Mouse (Mus musculus) fibroblast of lung, adult 2 months (primary cell): Measurements from ENCODE around the gene Olfr1217.
"Not testable (repeated sequence)": the region's sequence is repeated elsewhere in the genome, so short reads cannot be mapped to it uniquely, and the experiment has no call there.

Source experiments
- DNase-seq: peaks from one replicate; pipeline ENCODE4 v3.0.0-alpha.2; 2011; ENCODE audit warnings: low read depth

The Olfr1217 gene

DNA sequence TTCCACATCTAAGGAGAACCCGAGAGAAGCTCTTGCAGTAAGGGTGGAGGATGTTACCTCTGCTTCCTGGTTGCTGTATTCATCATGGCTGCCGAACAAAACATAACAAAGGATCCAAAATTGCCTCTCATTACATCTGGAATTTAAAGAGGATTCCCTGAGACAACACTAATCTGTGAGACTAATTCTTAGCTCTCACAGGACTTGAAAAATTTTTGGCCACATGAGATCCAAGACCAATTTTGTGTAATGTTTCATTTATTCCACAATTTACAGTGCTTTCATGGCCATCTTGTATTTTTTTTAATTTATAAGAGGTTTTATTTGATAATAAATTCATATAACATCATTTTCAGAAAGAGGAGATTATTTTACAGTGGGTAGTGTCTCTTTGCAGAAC lies at the start of gene Olfr1217:
Olfr1217 (minus strand) TSS at position 101 of the 400 bp plus-strand sequence.
- DNase-seq = no peak

DNA sequence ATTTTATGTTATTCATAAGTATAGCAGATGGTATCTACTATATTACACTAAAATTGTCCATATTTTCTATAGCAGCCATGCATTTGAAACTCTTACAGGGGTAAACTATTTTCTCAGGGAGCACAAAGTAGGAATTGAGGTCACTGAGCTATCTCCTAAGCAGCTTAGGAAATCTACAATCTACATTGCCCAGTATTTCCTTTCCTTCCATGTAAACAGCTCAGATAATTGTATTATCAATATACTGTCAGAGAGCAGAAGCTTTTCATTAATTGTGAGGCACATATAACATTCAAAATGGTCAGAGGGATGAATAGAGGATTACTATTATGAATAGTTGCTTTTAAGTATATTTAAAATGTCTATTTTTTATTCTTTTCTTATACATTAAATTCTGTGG lies 49.6 kb upstream of the Olfr1217 start:
- DNase-seq = no peak

DNA sequence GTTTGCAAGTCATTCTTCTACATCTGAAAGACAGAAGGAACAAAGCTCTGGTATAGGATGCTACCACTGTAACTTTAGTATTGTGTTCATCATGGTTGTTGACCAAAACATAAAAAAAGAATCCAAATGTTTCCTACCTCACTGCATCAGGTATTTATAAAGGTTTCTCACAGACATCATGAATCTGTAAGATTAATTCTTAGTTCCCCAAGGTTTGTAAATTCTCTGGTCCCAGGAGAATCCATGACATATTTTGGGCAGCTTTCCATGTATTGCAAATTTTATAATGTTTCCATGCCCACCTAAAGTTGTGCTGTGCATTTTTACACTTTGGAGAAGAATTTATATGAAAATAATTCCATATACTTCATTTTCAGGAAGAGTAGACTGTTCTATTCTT lies 29.2 kb upstream of the Olfr1217 start, which contains the start of gene Olfr1218:
Olfr1218 (minus strand) TSS at position 101 of the 400 bp plus-strand sequence.
- DNase-seq = no peak

DNA sequence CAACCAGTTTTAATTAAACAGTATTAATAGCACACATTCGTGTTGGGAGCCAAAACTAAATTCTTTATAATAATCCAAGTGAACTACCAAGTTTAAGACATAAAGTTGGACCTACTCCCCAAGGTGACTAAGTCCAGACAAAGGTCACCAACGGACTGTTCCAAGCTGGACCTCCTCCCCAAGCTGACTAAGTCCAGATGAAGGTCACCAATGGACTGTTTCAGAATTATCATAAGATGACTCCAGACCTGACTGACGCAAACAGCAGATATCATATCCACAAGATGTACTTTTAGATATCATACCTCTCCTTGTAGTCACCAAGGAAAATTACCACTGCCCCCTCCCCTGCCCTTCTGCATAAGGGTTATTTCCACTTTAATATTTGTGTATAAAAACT lies 10.4 kb downstream of the Olfr1217 start:
- DNase-seq = not testable (repeated sequence)

DNA sequence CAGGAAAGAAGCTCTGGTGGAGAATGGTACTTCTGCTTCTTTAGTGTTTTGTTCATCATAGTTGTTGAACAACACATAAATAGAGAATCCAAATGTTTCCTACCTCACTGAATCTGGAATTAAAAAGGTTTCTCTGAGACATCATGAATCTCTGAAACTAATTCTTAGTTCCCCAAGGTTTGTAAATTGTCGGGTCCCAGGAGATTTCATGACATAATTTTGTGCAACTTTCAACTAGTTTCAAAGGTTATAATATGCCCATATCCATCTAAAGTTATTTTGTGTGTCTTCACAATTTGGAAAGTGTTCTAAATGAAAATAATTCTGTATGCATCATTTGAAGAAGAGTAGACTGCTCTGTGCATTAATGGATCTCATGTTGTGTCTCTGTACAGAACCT lies 13.6 kb downstream of the Olfr1217 start, which contains the start of gene Olfr1216:
Olfr1216 (minus strand) TSS at position 101 of the 400 bp plus-strand sequence.
- DNase-seq = no peak

DNA sequence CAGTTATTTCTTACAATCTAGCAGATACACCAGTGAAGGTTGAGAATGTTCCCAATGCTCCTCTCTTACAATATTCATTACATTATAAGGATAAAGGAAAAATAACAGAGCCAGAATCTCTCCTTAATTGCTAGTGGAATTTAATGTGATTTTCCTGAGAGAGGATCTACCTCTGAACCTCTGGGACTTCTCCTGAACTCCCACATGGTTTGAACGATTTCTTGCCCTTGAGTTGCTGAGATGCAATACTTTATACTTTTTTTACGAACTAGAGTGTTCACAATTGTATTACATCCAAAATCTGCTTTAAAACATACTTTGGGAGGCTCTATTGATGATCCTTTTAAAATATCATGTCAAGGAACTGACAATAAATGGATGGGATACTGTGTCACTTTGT lies 25.0 kb downstream of the Olfr1217 start, which contains the start of gene Olfr1215:
Olfr1215 (minus strand) TSS at position 101 of the 400 bp plus-strand sequence.
- no peak for DNase-seq

DNA sequence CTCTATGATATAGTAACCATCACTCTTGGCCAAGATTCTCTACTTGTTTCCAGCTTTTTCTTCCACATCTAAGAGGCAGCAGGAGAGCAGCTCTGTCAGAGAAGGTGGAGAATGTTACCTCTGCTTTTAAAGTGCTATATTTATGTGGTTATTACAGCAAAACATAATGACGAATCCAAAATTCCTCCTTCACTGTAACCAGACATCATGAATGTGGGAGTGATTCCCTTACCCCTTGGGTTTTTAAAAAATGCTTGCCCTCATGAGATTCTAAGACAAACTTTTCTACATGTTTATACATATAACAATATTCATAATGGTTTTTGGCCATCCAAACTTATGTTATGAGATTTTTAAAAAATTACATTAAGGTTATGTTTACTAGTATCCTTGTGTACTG lies 39.3 kb downstream of the Olfr1217 start, which contains the start of gene Olfr1214:
Olfr1214 (minus strand) TSS at position 101 of the 400 bp plus-strand sequence.
- no peak for DNase-seq

DNA sequence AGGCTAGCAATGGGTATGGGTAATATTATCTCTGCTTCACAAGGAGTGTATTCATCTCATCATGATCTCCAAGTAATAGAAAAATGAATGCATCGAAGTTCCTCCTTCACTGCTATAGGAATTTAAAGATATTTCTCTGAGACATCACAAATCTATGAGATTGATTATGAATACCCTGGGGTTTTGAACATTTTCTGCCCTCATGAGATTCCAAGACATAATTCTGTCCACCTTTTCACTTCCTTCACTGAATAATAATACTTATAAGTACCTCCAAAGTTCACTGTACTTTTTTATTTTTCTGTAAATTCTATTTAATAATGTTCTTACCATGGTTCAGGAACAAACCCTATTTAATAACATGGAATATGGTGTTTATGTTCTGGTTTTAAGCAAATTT lies 51.7 kb downstream of the Olfr1217 start, which contains the start of gene Gm13762:
Gm13762 (minus strand) TSS at position 101 of the 400 bp plus-strand sequence.
- no peak for DNase-seq
